Mouse (Mus musculus) megakaryocyte-erythroid progenitor cell, adult 5 weeks (primary cell): ENCODE results near the gene Bclaf3. TPM values are rescaled to one million over a fixed set of nuclear protein-coding genes. Genes with fewer than 3 reads are reported as not detected.

Source experiments
- polyA plus RNA-seq: library from polyadenylated mRNA; stranded (reverse); fragments of >175 nt; gene quantifications from 2 replicates; pipeline ENCODE4 v1.2.3, GENCODE M21; 2012

The Bclaf3 gene
- polyA plus RNA-seq = 2.4 and 4.2 TPM in 2 replicates

GRCm38 (mm10) chrX:159526388-159526787 lies at the start of gene Bclaf3:
Bclaf3 (plus strand) TSS chrX:159526688.

GRCm38 (mm10) chrX:159626907-159627587 lies 100.6 kb downstream of the Bclaf3 start, which contains the start of gene Sh3kbp1:
Sh3kbp1 (plus strand) TSS chrX:159627272.

Other genes starting within 250 kb of the Bclaf3 start
- 494 and 518 TPM in 2 replicates for gene Eif1ax, start 154.5 kb upstream of the Bclaf3 start, polyA plus RNA-seq
- gene Map7d2, start 112.1 kb upstream of the Bclaf3 start, polyA plus RNA-seq = 0.01 TPM in 1 of 2 replicates, not detected in the other
- gene Sh3kbp1, start 100.6 kb downstream of the Bclaf3 start, polyA plus RNA-seq = 10.4 and 11.2 TPM in 2 replicates